Mouse (Mus musculus) bone marrow macrophage, adult 2 months (primary cell): ENCODE results near the gene Cdkl3.

ENCODE experiments used
- CTCF ChIP-seq: IDR thresholded peaks from 2 replicates; pipeline ENCODE4 v1.5.1; 2012; ENCODE audit warnings: low read depth, mild to moderate bottlenecking, low read length, moderate library complexity
- POLR2A ChIP-seq: IDR thresholded peaks from 2 replicates; pipeline ENCODE4 v1.6.1; 2012; ENCODE audit warnings: mild to moderate bottlenecking, low read depth, low read length, borderline replicate concordance

- no peak for TF ChIP-seq CTCF
- no peak for TF ChIP-seq POLR2A
Observed at GRCm38 (mm10) chr11:51960061-51960460, 44.0 kb upstream of the Cdkl3 start.
